Mouse (Mus musculus) hindbrain, embryonic 16.5 days (tissue): ENCODE results near the gene Lgals4. TPM values are rescaled to one million over a fixed set of nuclear protein-coding genes. Genes with fewer than 3 reads are reported as not detected.

Source experiments
- ATAC-seq: fragments of 200-750 bp; cut with Nextera tagmentation; 2 replicates; pipeline ENCODE4 v1.8.0; 2017; ENCODE audit warnings: moderate TSS enrichment, moderate library complexity
- H3K27ac ChIP-seq: fragments of 300-500 bp; sonication (generic); 2 replicates; pipeline ENCODE4 v1.5.1; 2014; ENCODE audit warnings: low read depth, mild to moderate bottlenecking, control low read depth, low read length, moderate library complexity
- H3K27me3 ChIP-seq: fragments of 300-500 bp; sonication (generic); replicated peaks from 2 replicates; pipeline ENCODE4 v1.6.1; 2014; ENCODE audit warnings: low read length; ENCODE audit not compliant: control insufficient read depth, insufficient read depth
- H3K36me3 ChIP-seq: fragments of 300-500 bp; sonication (generic); 2 replicates; pipeline ENCODE4 v1.6.1; 2014; ENCODE audit warnings: mild to moderate bottlenecking, low read length, moderate library complexity, mixed read lengths; ENCODE audit not compliant: control insufficient read depth, insufficient read depth
- H3K4me1 ChIP-seq: fragments of 300-500 bp; sonication (generic); 2 replicates; pipeline ENCODE4 v1.6.1; 2014; ENCODE audit warnings: low read depth, low read length; ENCODE audit not compliant: control insufficient read depth, insufficient read depth
- H3K4me2 ChIP-seq: fragments of 300-500 bp; sonication (generic); 2 replicates; pipeline ENCODE4 v1.6.1; 2014; ENCODE audit warnings: mild to moderate bottlenecking, low read length, control low read depth, moderate library complexity
- H3K4me3 ChIP-seq: fragments of 300-500 bp; sonication (generic); 2 replicates; pipeline ENCODE4 v1.5.1; 2014; ENCODE audit warnings: mild to moderate bottlenecking, low read length, control low read depth, moderate library complexity
- H3K9ac ChIP-seq: fragments of 300-500 bp; sonication (generic); 2 replicates; pipeline ENCODE4 v1.6.1; 2014; ENCODE audit warnings: low read depth, mild to moderate bottlenecking, control low read depth, low read length, moderate library complexity
- H3K9me3 ChIP-seq: fragments of 300-500 bp; sonication (generic); 2 replicates; pipeline ENCODE4 v1.6.1; 2014; ENCODE audit warnings: mild to moderate bottlenecking, low read length, moderate library complexity; ENCODE audit not compliant: control insufficient read depth
- WGBS: fragments of 180-500 bp; shearing (Covaris S2); extraction: QIAGEN DNeasy Blood & Tissue Kit; methylation state at CpG from one replicate; pipeline ENCODE4 v1.1.7; 2014; 5-methylcytosine and 5-hydroxymethylcytosine counted together
- polyA plus RNA-seq: library from polyadenylated mRNA; unstranded; fragments of >200 nt; fragmentation: Nextera tagmentation; extraction: Ambion mirVana; gene quantifications from 2 replicates; pipeline ENCODE4 v1.2.1, GENCODE M21; 2015

Gene Lgals4
- polyA plus RNA-seq, 1 experiment from 2014 or later = 5.3 TPM

- H3K4me1 ChIP-seq = peaks cover 27% of the 10 kb centered on the region
- no peaks in the 10 kb centered on the region for H3K9me3 ChIP-seq
- H3K4me3 ChIP-seq = peak overlapping the region; percentile 88
- no peak for ATAC-seq
- H3K27me3 ChIP-seq = no peaks in the 10 kb centered on the region
- 71% methylated on average over 4 of the region's 4 CpGs for WGBS
- no peak overlapping the region; the same call in 1 of the 2 replicates for H3K27ac ChIP-seq
- H3K4me2 ChIP-seq = peak overlapping the region; percentile 73
- H3K9ac ChIP-seq = peak overlapping the region; percentile 92
- H3K36me3 ChIP-seq = peaks cover 40% of the 10 kb centered on the region
Measured at GRCm38 (mm10) chr7:28812436-28812835, 21.2 kb upstream of the Lgals4 start.

DNA sequence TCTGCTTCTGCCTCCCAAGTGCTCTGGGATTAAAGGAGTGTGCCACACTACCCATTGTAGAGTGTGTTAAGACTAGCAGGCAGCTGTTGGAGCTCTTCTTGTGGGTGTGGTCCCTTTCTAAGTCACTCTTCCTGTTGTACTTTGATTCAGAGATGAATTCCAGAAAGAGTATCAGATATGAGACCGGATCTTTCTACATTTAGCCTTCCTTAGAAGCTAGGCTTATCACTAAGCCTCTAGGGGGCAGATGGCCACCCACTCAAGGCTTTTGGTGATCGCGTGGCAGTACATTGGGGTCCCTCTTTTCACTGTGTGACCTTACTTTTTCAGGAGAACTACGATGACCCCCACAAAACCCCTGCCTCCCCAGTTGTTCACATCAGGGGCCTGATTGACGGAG lies 20.7 kb upstream of the Lgals4 start:
- no peak overlapping the region for H3K9ac ChIP-seq
- peaks cover 23% of the 10 kb centered on the region for H3K4me1 ChIP-seq
- no peaks in the 10 kb centered on the region for H3K9me3 ChIP-seq
- ATAC-seq = no peak
- H3K36me3 ChIP-seq = peaks cover 43% of the 10 kb centered on the region
- no peak overlapping the region; the same call in 1 of the 2 replicates for H3K4me3 ChIP-seq
- WGBS = 83% methylated on average over 5 of the region's 5 CpGs
- peak overlapping the region; percentile 73 for H3K4me2 ChIP-seq
- no peak overlapping the region for H3K27ac ChIP-seq
- H3K27me3 ChIP-seq = no peaks in the 10 kb centered on the region

DNA sequence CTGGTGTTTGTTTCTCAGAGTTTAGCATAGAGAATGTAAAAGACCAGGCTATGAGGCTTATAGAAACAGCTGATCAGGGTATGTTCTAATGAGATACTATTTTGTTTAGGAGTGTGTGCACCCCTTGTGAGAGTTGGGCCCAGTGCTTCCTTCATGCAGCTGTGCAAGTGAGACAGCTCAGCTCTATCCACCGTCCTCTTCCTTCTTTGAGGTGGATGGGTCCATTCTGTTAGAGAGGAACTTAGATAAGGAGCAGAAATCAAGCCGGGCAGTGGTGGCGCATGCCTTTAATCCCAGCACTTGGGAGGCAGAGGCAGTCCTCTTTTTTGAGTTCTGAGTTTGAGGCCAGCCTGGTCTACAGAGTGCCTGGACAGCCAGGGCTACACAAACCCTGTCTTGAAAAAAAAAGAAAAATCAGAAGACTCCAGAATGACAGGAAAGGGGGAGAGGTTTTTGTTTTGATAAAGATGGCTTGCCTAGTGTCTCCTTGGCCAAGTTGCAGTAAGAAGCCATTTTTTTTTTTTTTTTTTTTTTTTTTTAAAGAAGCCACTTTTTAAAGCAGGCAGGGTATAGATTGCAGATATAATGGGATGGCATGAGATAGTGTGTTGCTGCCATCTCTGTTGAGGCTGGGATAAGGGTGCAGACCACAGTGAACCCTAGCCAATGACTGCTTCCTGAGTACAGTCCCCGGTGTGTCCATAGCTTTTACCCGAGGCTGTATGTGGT lies 19.2 kb upstream of the Lgals4 start:
- no peaks in the 10 kb centered on the region for H3K27me3 ChIP-seq
- peaks cover 19% of the 10 kb centered on the region for H3K4me1 ChIP-seq
- peaks cover 54% of the 10 kb centered on the region for H3K36me3 ChIP-seq
- H3K4me3 ChIP-seq = no peak overlapping the region
- no peak overlapping the region for H3K9ac ChIP-seq
- no peak overlapping the region for H3K27ac ChIP-seq
- 92% methylated on average over 5 of the region's 5 CpGs for WGBS
- no peak overlapping the region for H3K4me2 ChIP-seq
- no peak for ATAC-seq
- H3K9me3 ChIP-seq = no peaks in the 10 kb centered on the region

DNA sequence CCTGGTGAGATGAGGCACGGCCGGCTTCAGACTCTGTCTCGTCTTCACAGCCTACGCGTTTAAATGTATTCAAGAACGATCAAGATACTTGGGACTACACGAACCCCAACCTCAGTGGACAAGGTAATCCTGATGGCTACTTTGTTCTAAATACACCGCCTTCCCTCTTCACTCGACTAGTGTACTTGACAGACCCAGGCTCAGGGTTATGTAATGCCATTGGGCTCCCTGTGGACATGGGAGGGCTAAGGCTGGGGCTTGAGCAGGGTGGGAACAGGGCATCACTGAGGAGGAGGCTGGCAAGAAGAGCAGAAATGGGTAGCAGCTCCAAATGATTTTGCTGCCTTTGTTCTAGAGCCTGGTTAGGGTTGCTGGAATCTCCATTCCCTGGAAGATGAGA lies 18.4 kb upstream of the Lgals4 start:
- H3K4me2 ChIP-seq = no peak overlapping the region
- no peak for ATAC-seq
- H3K4me3 ChIP-seq = no peak overlapping the region
- no peaks in the 10 kb centered on the region for H3K27me3 ChIP-seq
- H3K36me3 ChIP-seq = peaks cover 62% of the 10 kb centered on the region
- no peak overlapping the region for H3K27ac ChIP-seq
- no peaks in the 10 kb centered on the region for H3K9me3 ChIP-seq
- H3K4me1 ChIP-seq = peaks cover 24% of the 10 kb centered on the region
- H3K9ac ChIP-seq = no peak overlapping the region
- WGBS = 89% methylated on average over 9 of the region's 9 CpGs

DNA sequence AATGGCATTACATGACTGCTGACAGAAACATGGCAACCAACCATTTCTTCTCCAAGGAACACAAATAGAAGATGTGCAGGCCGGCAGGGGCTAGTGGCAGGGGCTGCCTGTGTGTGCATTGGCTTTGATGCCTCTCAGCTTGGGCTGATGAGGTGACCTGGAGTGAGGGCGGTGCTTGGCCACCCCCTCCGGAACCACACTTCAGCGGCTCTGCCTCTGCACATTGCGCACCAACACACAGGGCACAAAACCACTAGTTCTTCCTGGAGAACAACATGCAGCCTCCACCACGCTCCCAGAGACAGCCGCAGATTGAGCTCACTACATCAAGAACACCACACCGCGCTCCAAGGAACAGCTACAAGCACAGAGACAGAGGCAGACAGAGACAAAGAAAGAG lies 17.5 kb upstream of the Lgals4 start:
- peaks cover 24% of the 10 kb centered on the region for H3K4me1 ChIP-seq
- H3K9me3 ChIP-seq = no peaks in the 10 kb centered on the region
- H3K27ac ChIP-seq = no peak overlapping the region
- H3K36me3 ChIP-seq = peaks cover 71% of the 10 kb centered on the region
- H3K27me3 ChIP-seq = no peaks in the 10 kb centered on the region
- H3K4me3 ChIP-seq = no peak overlapping the region
- 75% methylated on average over 9 of the region's 9 CpGs for WGBS
- H3K4me2 ChIP-seq = no peak overlapping the region
- H3K9ac ChIP-seq = no peak overlapping the region
- ATAC-seq = no peak

DNA sequence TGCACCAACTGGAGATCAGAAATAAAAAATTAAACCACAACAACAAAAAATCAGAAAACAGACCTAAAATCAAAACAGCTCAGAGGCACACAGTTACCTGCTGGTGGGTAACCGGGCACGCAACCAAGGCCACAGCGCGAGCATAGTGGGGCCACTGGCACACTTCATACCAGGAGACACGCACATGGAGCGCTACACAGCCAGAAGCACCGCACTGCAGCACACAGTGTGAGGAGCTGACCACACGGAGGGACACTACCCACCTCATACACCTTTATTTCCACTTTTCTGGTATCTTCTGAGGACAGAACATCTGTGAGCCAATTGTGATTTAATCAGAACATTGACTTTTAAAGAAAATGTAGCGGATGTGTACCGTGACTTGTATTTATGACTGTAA lies 16.7 kb upstream of the Lgals4 start:
- Histone ChIP-seq H3K27ac (no peak overlapping the region), H3K36me3 (peaks cover 76% of the 10 kb centered on the region), H3K9ac (no peak overlapping the region), H3K4me2 (no peak overlapping the region), H3K27me3 (no peaks in the 10 kb centered on the region), H3K4me1 (peaks cover 25% of the 10 kb centered on the region), H3K9me3 (no peaks in the 10 kb centered on the region), H3K4me3 (no peak overlapping the region)
- 89% methylated on average over 10 of the region's 10 CpGs for WGBS
- no peak for ATAC-seq

- 74% methylated on average over 6 of the region's 6 CpGs for WGBS
- H3K9me3 ChIP-seq = no peaks in the 10 kb centered on the region
- no peak for ATAC-seq
- H3K4me3 ChIP-seq = no peak overlapping the region
- H3K27ac ChIP-seq = no peak overlapping the region
- H3K4me2 ChIP-seq = no peak overlapping the region
- H3K4me1 ChIP-seq = peaks cover 19% of the 10 kb centered on the region
- no peak overlapping the region for H3K9ac ChIP-seq
- no peaks in the 10 kb centered on the region for H3K27me3 ChIP-seq
- H3K36me3 ChIP-seq = peaks cover 82% of the 10 kb centered on the region
Measured at GRCm38 (mm10) chr7:28817524-28817923, 16.1 kb upstream of the Lgals4 start.

GRCm38 (mm10) chr7:28817957-28818356 lies 15.7 kb upstream of the Lgals4 start:
- peaks cover 15% of the 10 kb centered on the region for H3K4me1 ChIP-seq
- peaks cover 86% of the 10 kb centered on the region for H3K36me3 ChIP-seq
- WGBS = 79% methylated on average over 4 of the region's 4 CpGs
- H3K4me2 ChIP-seq = no peak overlapping the region
- H3K4me3 ChIP-seq = no peak overlapping the region
- H3K27ac ChIP-seq = no peak overlapping the region
- H3K9ac ChIP-seq = 0 out of 2 replicates have a peak overlapping the region, but pooled peaks have one; percentile 8
- no peaks in the 10 kb centered on the region for H3K9me3 ChIP-seq
- H3K27me3 ChIP-seq = no peaks in the 10 kb centered on the region
- ATAC-seq = no peak

- Histone ChIP-seq H3K4me2 (no peak overlapping the region), H3K27me3 (no peaks in the 10 kb centered on the region), H3K4me3 (no peak overlapping the region), H3K36me3 (peaks cover 82% of the 10 kb centered on the region), H3K9ac (no peak overlapping the region), H3K4me1 (peaks cover 12% of the 10 kb centered on the region), H3K27ac (no peak overlapping the region), H3K9me3 (no peaks in the 10 kb centered on the region)
- WGBS = 79% methylated on average over 18 of the region's 18 CpGs
- no peak for ATAC-seq
Measured at GRCm38 (mm10) chr7:28818436-28818835, 15.2 kb upstream of the Lgals4 start.
